Mouse (Mus musculus): ENCODE measurements around the gene Olfr313.
A peak's percentile ranks its signal among the peaks of the same experiment; 100 is the strongest.
"Not testable (repeated sequence)": the region's sequence is repeated elsewhere in the genome, so short reads cannot be mapped to it uniquely, and the experiment has no call there.

Gene Olfr313

DNA sequence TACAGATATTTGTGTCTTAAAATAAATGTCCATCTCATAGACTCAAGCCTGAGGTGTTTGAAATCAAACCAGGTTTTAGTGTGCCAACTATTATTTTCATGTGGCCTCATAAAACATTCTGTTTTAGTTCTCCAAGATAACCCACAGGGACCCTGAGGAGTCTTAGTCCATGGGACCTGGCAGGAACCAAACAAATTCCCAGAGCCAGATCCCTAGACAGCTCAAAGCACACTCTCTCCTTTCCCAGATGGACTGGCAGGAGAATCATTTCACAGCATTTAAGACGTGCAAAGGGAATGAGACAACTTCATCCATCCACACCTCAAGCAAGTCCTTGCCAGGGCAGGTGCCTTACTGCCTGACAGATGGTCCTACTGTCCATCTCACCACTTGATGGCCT, at the start of gene Olfr313:
Gene Olfr313, plus strand, starts transcription at position 301 of the 400 bp plus-strand sequence.
- DNase-seq (ENCODE audit: low spot score) = not testable (repeated sequence)

DNA sequence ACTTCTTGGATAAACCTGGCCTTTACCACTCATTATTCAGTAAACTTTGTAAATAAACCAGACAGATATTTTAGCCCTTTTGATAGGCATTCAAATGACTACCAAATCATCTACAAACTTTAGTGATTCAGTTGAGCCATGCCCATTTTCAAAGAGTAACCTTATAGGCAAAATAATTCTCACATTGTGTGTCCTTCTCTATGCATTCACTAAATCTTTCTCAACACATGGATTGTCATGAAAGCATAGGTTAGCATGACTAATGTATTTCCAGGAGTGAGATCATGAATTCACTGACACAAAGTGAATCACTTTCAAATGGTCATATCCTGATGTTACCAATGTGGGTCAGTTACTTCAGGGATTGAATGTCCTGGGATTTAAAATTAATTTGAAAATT, 41.9 kb upstream of the Olfr313 start, which contains the start of gene Olfr315:
Gene Olfr315, plus strand, starts transcription at position 301 of the 400 bp plus-strand sequence.
- no peak for DNase-seq (ENCODE audit: low spot score)

GRCm38 (mm10) chr11:58782480-58783089, 32.2 kb upstream of the Olfr313 start, which contains the start of gene Olfr314:
Gene Olfr314 (plus strand): TSS chr11:58782952.
- no peak for DNase-seq (ENCODE audit: low spot score)

DNA sequence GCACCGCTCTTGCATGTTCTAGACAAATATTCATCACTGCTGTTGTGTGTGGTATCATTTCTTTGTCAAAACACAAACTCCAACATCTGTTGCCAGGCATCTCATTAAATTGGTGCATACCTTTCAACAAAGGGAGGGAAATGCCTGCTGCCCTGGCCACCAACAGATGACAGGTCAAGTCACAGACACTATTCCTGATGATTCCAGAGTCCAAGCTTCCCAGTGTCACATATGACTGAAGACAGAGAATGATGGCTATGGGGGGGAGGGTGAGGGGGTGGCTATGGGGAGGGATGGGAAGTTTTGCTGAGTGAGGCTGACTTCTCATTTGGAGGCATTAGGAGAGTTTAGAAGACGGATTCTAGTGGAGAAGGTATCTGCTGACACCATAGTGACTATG, 30.6 kb upstream of the Olfr313 start:
- DNase-seq (ENCODE audit: low spot score) = no peak

- no peak for DNase-seq (ENCODE audit: low spot score)
These were observed 27.1 kb upstream of the Olfr313 start for GRCm38 (mm10) chr11:58787651-58788050.

DNA sequence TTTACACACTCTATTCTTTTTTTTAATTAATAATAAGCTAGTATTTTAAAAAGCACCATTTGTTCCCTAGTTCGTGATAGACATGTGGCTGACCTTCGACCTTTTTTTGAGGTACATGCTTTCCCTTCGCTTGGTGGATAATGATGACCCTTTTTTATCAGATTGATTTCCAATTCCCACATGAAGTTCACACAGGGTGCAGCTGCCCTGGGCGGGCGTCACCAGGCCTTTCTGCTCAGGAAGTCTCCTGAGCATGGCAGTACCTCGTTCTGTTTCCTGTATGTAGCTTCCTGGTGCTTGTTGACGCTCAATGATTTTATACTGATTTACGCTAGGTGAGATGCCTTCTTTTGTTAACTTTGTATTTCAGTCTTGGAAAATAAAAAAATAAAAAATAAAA, 26.5 kb upstream of the Olfr313 start:
- DNase-seq (ENCODE audit: low spot score) = no peak

GRCm38 (mm10) chr11:58789532-58789931, 25.3 kb upstream of the Olfr313 start:
- no peak for DNase-seq (ENCODE audit: low spot score)

GRCm38 (mm10) chr11:58790053-58790452, 24.7 kb upstream of the Olfr313 start:
- DNase-seq (ENCODE audit: low spot score) = no peak

DNA sequence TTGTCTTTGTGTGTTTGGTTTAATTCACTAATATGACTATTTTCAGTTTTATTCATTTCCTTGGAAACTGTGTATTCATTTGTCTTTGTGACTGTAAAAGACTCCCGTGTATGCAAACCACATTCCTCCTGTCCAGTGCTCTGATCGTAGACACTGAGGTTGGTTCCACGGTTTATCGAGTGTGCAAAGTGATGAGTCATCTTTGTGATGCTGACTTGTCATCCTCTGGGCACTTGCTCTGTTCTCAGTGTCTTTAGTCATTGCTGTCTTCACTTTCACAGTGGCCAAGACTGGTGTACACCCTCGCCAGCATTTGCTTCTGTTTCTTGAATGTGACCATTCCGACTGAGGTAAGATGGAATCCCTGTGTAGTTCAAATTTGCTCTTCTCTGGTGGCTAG, 24.2 kb upstream of the Olfr313 start:
- DNase-seq (ENCODE audit: low spot score) = no peak

GRCm38 (mm10) chr11:58795856-58796255, 18.9 kb upstream of the Olfr313 start:
- DNase-seq (ENCODE audit: low spot score) = no peak

DNA sequence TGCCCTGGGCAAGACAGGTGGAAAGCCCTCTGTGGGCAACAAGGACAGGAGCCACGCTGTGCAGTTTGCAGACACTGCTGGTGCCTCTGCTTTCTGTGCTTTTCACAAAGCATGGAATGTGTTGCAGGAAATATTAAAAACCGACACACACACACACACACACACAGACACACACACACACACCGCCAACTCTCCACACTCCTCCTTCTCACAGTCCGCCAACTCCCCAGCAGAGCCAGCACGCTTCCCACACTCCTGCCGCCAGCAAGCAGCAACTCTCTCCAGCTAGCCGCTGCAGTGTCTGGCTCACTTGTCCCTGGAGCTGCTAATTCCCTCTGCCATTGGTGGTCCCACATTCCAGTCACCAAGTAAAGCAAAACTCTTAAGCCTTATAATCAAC, 17.9 kb upstream of the Olfr313 start:
- peak; percentile 57 for DNase-seq (ENCODE audit: low spot score)

GRCm38 (mm10) chr11:58799747-58800146, 15.1 kb upstream of the Olfr313 start:
- no peak for DNase-seq (ENCODE audit: low spot score)

- no peak for DNase-seq (ENCODE audit: low spot score)
These were observed 13.1 kb upstream of the Olfr313 start, which contains the start of gene Fam183b for GRCm38 (mm10) chr11:58801558-58802228. Gene Fam183b (minus strand): TSS chr11:58801960.

- no peak for DNase-seq (ENCODE audit: low spot score)
These were observed 10.9 kb upstream of the Olfr313 start for GRCm38 (mm10) chr11:58803871-58804270.

DNA sequence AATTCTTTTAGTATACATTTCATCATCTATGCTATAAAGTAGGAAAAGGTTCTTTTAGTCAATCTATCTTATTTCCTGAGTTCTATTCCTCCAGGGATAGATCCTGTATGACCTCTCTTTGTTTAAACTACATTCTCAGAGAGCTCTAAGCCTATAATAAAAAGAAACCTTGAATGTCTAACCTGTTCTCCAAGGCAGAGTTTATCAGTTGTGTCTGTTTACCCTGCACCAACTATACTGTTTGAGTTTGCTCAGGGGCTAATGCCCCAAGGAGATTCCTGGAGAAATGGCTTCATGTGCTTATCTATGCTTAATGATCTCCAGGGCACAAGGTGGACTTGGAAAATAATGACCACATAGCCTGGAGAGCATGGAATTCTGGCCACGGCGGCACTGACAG, 10.4 kb upstream of the Olfr313 start:
- no peak for DNase-seq (ENCODE audit: low spot score)

- DNase-seq (ENCODE audit: low spot score) = no peak
These were observed 2.8 kb upstream of the Olfr313 start for GRCm38 (mm10) chr11:58812001-58812400.

GRCm38 (mm10) chr11:58815676-58816075, 876 bp downstream of the Olfr313 start:
- no peak for DNase-seq (ENCODE audit: low spot score)

GRCm38 (mm10) chr11:58828937-58829336, 14.1 kb downstream of the Olfr313 start, which contains the start of gene Olfr312:
Gene Olfr312 (plus strand): TSS chr11:58829237.
- DNase-seq (ENCODE audit: low spot score) = not testable (repeated sequence)

GRCm38 (mm10) chr11:58829764-58830163, 15.0 kb downstream of the Olfr313 start:
- no peak for DNase-seq (ENCODE audit: low spot score)

GRCm38 (mm10) chr11:58832541-58832940, 17.7 kb downstream of the Olfr313 start:
- not testable (repeated sequence) for DNase-seq (ENCODE audit: low spot score)

DNA sequence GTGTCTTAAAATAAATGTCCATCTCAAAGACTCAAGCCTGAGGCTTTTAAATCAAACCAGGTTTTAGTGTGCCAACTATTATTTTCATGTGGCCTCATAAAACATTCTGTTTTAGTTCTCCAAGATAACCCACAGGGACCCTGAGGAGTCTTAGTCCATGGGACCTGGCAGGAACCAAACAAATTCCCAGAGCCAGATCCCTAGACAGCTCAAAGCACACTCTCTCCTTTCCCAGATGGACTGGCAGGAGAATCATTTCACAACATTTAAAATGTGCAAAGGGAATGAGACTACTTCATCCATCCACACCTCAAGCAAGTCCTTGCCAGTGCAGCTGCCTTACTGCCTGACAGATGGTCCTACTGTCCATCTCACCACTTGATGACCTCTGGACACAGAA, 24.2 kb downstream of the Olfr313 start, which contains the start of gene Olfr311:
Gene Olfr311, plus strand, starts transcription at position 301 of the 400 bp plus-strand sequence.
- DNase-seq (ENCODE audit: low spot score) = not testable (repeated sequence)

- DNase-seq (ENCODE audit: low spot score) = peak; percentile 96
These were observed 32.2 kb downstream of the Olfr313 start, which contains the start of gene Gm12258 for GRCm38 (mm10) chr11:58846919-58847461. Gene Gm12258 (plus strand): TSS chr11:58847158.

GRCm38 (mm10) chr11:58847636-58848035, 32.8 kb downstream of the Olfr313 start:
- no peak for DNase-seq (ENCODE audit: low spot score)
